Mouse (Mus musculus) midbrain, embryonic 16.5 days (tissue): ENCODE measurements at regions not wholly inside any gene's neighbourhood (a gene's known extent, or its start where the extent isn't known, plus 50 kb on each side); places are given as distances from the start of the nearest gene placed in this dataset.
A peak's percentile ranks its signal among the peaks of the same experiment; 100 is the strongest.

Experiments used
- ATAC-seq: fragments of 200-750 bp; cut with Nextera tagmentation; 2 replicates; pipeline ENCODE4 v1.8.0; 2017; ENCODE audit warnings: moderate TSS enrichment
- H3K27ac ChIP-seq: fragments of 300-500 bp; sonication (generic); 2 replicates; pipeline ENCODE4 v1.5.1; 2014; ENCODE audit warnings: mild to moderate bottlenecking, low read length, mixed read lengths
- H3K27me3 ChIP-seq: fragments of 300-500 bp; sonication (generic); 2 replicates; pipeline ENCODE4 v1.6.1; 2014; ENCODE audit warnings: low read depth, low read length, mixed read lengths; ENCODE audit not compliant: control insufficient read depth, insufficient read depth
- H3K36me3 ChIP-seq: fragments of 300-500 bp; sonication (generic); 2 replicates; pipeline ENCODE4 v1.6.1; 2014; ENCODE audit warnings: mild to moderate bottlenecking, low read length, moderate library complexity, mixed read lengths; ENCODE audit not compliant: control insufficient read depth, insufficient read depth
- H3K4me1 ChIP-seq: fragments of 300-500 bp; sonication (generic); 2 replicates; pipeline ENCODE4 v1.6.1; 2014; ENCODE audit warnings: mild to moderate bottlenecking, low read length, mixed read lengths; ENCODE audit not compliant: control insufficient read depth, insufficient read depth
- H3K4me2 ChIP-seq: fragments of 300-500 bp; sonication (generic); 2 replicates; pipeline ENCODE4 v1.6.1; 2014; ENCODE audit warnings: mild to moderate bottlenecking, low read length, mixed read lengths
- H3K4me3 ChIP-seq: fragments of 300-500 bp; sonication (generic); 2 replicates; pipeline ENCODE4 v1.5.1; 2014; ENCODE audit warnings: low read depth, mild to moderate bottlenecking, low read length, moderate library complexity, mixed read lengths
- H3K9ac ChIP-seq: fragments of 300-500 bp; sonication (generic); 2 replicates; pipeline ENCODE4 v1.6.1; 2014; ENCODE audit warnings: low read depth, low read length, mixed read lengths
- H3K9me3 ChIP-seq: fragments of 300-500 bp; sonication (generic); replicated peaks from 2 replicates; pipeline ENCODE4 v1.6.1; 2014; ENCODE audit warnings: mild to moderate bottlenecking, low read length, mixed read lengths; ENCODE audit not compliant: control insufficient read depth, poor library complexity, severe bottlenecking
- WGBS: fragments of 180-500 bp; shearing (Covaris S2); extraction: QIAGEN DNeasy Blood & Tissue Kit; methylation state at CpG from one replicate; pipeline ENCODE4 v1.1.7; 2014; 5-methylcytosine and 5-hydroxymethylcytosine counted together

- Histone ChIP-seq H3K27me3 (no peaks in the 10 kb centered on the region), H3K27ac (no peak overlapping the region), H3K9me3 (no peaks in the 10 kb centered on the region), H3K36me3 (no peaks in the 10 kb centered on the region), H3K9ac (no peak overlapping the region), H3K4me2 (no peak overlapping the region), H3K4me1 (0 out of 2 replicates have a peak, but pooled peaks cover 3% of the 10 kb centered on the region), H3K4me3 (no peak overlapping the region)
- 70% methylated on average over 4 of the region's 4 CpGs for WGBS
- ATAC-seq = no peak
Measured at GRCm38 (mm10) chr4:100674916-100675315, 101.6 kb upstream of the Cachd1 start.

GRCm38 (mm10) chr4:100683757-100684156 lies 92.7 kb upstream of the Cachd1 start:
- Histone ChIP-seq H3K4me3 (no peak overlapping the region), H3K36me3 (no peaks in the 10 kb centered on the region), H3K27ac (no peak overlapping the region), H3K9me3 (no peaks in the 10 kb centered on the region), H3K9ac (no peak overlapping the region), H3K4me2 (no peak overlapping the region), H3K4me1 (no peaks in the 10 kb centered on the region), H3K27me3 (no peaks in the 10 kb centered on the region)
- 46% methylated on average over 7 of the region's 7 CpGs for WGBS
- ATAC-seq = no peak

- H3K36me3 ChIP-seq = no peaks in the 10 kb centered on the region
- 68% methylated on average over 5 of the region's 5 CpGs for WGBS
- no peak overlapping the region for H3K9ac ChIP-seq
- H3K4me2 ChIP-seq = no peak overlapping the region
- H3K4me3 ChIP-seq = no peak overlapping the region
- H3K4me1 ChIP-seq = peaks cover 2% of the 10 kb centered on the region; the same call in 1 of the 2 replicates
- H3K9me3 ChIP-seq = no peaks in the 10 kb centered on the region
- no peaks in the 10 kb centered on the region for H3K27me3 ChIP-seq
- peak overlapping the region; percentile 53 for H3K27ac ChIP-seq
- peak; percentile 62 for ATAC-seq
Measured at GRCm38 (mm10) chr4:100700002-100700401, 76.5 kb upstream of the Cachd1 start.

- H3K36me3 ChIP-seq = no peaks in the 10 kb centered on the region
- no peak overlapping the region for H3K9ac ChIP-seq
- no peaks in the 10 kb centered on the region for H3K27me3 ChIP-seq
- no peak overlapping the region for H3K4me3 ChIP-seq
- peak overlapping the region; percentile 53 for H3K27ac ChIP-seq
- H3K9me3 ChIP-seq = no peaks in the 10 kb centered on the region
- peak; percentile 68 for ATAC-seq
- H3K4me2 ChIP-seq = no peak overlapping the region
- 51% methylated on average over 5 of the region's 5 CpGs for WGBS
- peaks cover 2% of the 10 kb centered on the region; the same call in 1 of the 2 replicates for H3K4me1 ChIP-seq
Measured at GRCm38 (mm10) chr4:100700418-100700817, 76.1 kb upstream of the Cachd1 start.

GRCm38 (mm10) chr4:100705960-100706359 lies 70.5 kb upstream of the Cachd1 start:
- Histone ChIP-seq H3K27me3 (no peaks in the 10 kb centered on the region), H3K4me1 (peaks cover 8% of the 10 kb centered on the region), H3K4me2 (no peak overlapping the region), H3K9ac (no peak overlapping the region), H3K36me3 (no peaks in the 10 kb centered on the region), H3K27ac (no peak overlapping the region), H3K4me3 (no peak overlapping the region), H3K9me3 (no peaks in the 10 kb centered on the region)
- 19% methylated on average over 6 of the region's 6 CpGs for WGBS
- ATAC-seq = no peak

GRCm38 (mm10) chr4:100707125-100707524 lies 69.3 kb upstream of the Cachd1 start:
- H3K4me2 ChIP-seq = peak overlapping the region; percentile 9; the same call in 1 of the 2 replicates
- H3K27me3 ChIP-seq = no peaks in the 10 kb centered on the region
- WGBS = 30% methylated on average over 6 of the region's 6 CpGs
- no peaks in the 10 kb centered on the region for H3K9me3 ChIP-seq
- no peaks in the 10 kb centered on the region for H3K36me3 ChIP-seq
- no peak overlapping the region for H3K9ac ChIP-seq
- H3K4me1 ChIP-seq = peaks cover 8% of the 10 kb centered on the region
- no peak overlapping the region for H3K27ac ChIP-seq
- no peak for ATAC-seq
- H3K4me3 ChIP-seq = no peak overlapping the region

GRCm38 (mm10) chr4:100708247-100708646 lies 68.2 kb upstream of the Cachd1 start:
- H3K4me2 ChIP-seq = no peak overlapping the region
- ATAC-seq = no peak
- H3K9me3 ChIP-seq = no peaks in the 10 kb centered on the region
- no peak overlapping the region for H3K27ac ChIP-seq
- peaks cover 8% of the 10 kb centered on the region for H3K4me1 ChIP-seq
- no peaks in the 10 kb centered on the region for H3K36me3 ChIP-seq
- WGBS = 96% methylated on average over 5 of the region's 5 CpGs
- H3K27me3 ChIP-seq = no peaks in the 10 kb centered on the region
- no peak overlapping the region for H3K4me3 ChIP-seq
- no peak overlapping the region for H3K9ac ChIP-seq

GRCm38 (mm10) chr4:100714240-100714639 lies 62.2 kb upstream of the Cachd1 start:
- no peak for ATAC-seq
- no peak overlapping the region for H3K27ac ChIP-seq
- no peaks in the 10 kb centered on the region for H3K4me1 ChIP-seq
- no peak overlapping the region for H3K9ac ChIP-seq
- no peaks in the 10 kb centered on the region for H3K9me3 ChIP-seq
- no peak overlapping the region for H3K4me3 ChIP-seq
- H3K27me3 ChIP-seq = no peaks in the 10 kb centered on the region
- H3K4me2 ChIP-seq = no peak overlapping the region
- H3K36me3 ChIP-seq = no peaks in the 10 kb centered on the region

GRCm38 (mm10) chr4:100717601-100718000 lies 58.9 kb upstream of the Cachd1 start:
- no peaks in the 10 kb centered on the region for H3K27me3 ChIP-seq
- no peaks in the 10 kb centered on the region for H3K4me1 ChIP-seq
- H3K9ac ChIP-seq = no peak overlapping the region
- ATAC-seq = no peak
- no peaks in the 10 kb centered on the region for H3K9me3 ChIP-seq
- H3K27ac ChIP-seq = no peak overlapping the region
- H3K36me3 ChIP-seq = no peaks in the 10 kb centered on the region
- 81% methylated on average over 9 of the region's 9 CpGs for WGBS
- H3K4me3 ChIP-seq = no peak overlapping the region
- no peak overlapping the region for H3K4me2 ChIP-seq
